Mouse (Mus musculus): ENCODE results near the gene Hnrnpu.

- TF ChIP-seq CTCF (IDR thresholded peaks at IDR 0.05; ENCODE audit: extremely low read depth, insufficient read depth, low read length) (no peak), POLR2A (IDR thresholded peaks at IDR 0.05; ENCODE audit: extremely low read depth, insufficient read depth, low read length) (no peak)
Measured at GRCm38 (mm10) chr1:178376907-178377306, 39.3 kb upstream of the Hnrnpu start.
